Mouse (Mus musculus) left cerebral cortex, adult 8-10 months (tissue): ENCODE measurements around the gene Cenpf. TPM values are rescaled to one million over a fixed set of nuclear protein-coding genes. Genes with fewer than 3 reads are reported as not detected.
"Not testable (repeated sequence)": the region's sequence is repeated elsewhere in the genome, so short reads cannot be mapped to it uniquely, and the experiment has no call there.

Experiments used
- DNase-seq, 2 experiments: peaks; one replicate each; pipeline ENCODE4 v3.0.0; 2022; ENCODE audit warnings: low spot score in 2 of 2
- total RNA-seq, 4 experiments: library from RNA; stranded (reverse); gene quantifications; 2 replicates each; pipeline ENCODE4 v1.2.4; 2022

Gene Cenpf
- total RNA-seq, 4 experiments from 2014 or later: 0.40 to 1.0 (median 0.46) TPM

DNA sequence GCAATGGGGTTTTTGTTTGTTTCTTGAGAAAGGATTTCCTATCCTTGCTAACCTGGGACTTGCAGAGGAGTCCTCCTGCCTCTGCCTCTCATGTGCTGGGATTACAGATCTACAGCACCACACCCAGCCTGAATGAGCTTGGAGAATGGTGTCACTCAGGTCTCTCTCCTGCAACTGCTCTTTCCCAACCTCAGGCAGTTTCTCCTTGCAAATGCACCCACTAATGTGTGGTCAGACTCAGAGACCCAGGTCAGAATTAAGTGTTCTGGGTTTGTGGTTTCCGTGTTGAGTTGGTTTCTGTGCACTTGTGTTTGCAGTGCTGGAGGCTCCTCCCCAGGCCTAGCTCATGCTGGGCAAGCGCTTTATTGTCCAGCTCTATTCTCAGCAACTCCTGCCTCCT lies 6.5 kb upstream of the Cenpf start:
- DNase-seq: no peak

DNA sequence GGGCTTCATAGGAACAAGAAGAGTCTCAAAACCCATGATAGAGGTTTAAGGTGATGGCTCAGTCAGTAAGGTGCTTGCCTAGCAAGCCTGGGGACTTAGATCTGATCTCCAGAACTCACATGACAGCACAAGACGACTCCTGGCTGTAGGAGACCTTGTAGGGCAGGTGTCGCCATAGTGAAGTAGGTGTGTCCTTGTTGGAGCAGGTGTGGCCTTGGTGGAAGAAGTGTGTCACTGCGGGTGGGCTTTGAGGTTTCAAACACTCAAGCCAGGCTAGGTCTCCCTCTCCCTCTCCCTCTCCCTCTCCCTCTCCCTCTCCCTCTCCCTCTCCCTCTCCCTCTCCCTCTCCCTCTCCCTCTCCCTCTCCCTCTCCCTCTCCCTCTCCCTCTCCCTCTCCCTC lies 4.6 kb upstream of the Cenpf start:
- not testable (repeated sequence) for DNase-seq

DNA sequence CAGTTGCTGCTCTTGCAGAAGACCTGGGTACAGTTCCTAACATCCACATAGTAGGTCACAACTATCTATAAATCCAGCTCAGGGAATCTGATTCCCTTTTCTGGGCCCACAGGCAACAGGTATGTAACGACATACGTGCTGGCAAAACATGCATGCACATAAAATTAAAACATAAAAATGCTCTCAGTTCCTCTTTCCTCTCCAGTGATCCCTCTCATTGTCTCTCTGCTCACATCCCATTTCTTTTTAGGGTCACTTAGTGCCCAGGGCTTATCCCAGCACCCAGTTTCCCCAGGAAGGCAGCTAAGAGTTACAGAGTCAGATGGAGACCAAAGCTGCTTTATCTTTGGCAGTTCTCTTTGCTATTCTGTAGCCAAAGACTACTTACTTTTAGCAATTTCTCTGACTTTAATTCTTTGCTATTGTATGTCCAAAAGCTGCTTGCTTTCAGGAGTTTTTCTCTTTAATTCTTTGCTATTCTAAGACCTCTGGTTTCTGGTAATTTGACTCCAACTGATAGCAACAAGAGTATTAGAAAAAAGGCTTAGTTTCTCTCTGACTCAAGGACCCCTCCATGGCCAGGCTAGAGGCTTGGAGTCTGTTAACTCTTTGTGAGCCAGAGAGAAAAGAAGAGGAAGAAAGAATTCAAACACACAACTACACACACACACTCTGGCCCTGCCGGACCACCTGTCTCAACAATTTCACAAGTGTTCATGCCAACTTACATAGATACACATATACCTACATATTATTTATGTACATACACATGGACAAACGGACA lies 1.4 kb upstream of the Cenpf start:
- no peak for DNase-seq

DNA sequence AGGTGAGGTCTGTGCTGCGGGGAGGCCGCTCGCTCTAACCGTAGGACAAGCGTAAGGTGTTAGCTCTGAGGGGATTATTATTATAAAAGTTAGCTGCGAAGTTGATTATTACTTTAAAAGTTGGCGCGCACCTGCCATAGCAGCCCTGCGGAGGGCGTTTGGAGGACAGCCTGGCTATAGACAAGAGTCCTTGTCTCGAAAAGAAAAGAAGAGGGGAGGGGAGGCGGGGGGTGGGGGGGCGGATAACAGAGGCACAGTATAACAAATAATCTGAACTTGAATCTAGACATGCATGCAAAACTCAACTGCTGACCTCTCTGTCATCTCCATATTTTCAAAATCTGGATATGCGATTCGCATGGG lies 483 bp upstream of the Cenpf start:
- no peak for DNase-seq

DNA sequence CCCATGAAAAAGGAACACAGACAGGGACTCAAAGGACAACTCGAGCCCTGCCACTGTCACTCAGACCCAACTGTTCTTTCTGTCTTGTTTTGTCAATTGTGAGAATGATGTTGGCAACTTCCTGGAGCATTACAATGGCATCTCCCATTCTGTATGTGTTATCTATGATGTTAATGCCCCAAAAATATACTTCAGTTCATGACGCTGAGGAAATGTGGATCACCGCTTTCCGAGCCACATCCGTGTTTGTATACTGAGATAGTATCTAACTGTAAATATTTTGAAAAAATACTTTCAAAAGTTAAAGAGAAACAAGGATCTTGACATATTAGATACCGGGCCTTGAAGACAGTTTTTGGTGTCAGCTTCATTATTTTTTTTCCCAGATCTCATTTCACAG lies 1.9 kb downstream of the Cenpf start:
- DNase-seq: no peak

DNA sequence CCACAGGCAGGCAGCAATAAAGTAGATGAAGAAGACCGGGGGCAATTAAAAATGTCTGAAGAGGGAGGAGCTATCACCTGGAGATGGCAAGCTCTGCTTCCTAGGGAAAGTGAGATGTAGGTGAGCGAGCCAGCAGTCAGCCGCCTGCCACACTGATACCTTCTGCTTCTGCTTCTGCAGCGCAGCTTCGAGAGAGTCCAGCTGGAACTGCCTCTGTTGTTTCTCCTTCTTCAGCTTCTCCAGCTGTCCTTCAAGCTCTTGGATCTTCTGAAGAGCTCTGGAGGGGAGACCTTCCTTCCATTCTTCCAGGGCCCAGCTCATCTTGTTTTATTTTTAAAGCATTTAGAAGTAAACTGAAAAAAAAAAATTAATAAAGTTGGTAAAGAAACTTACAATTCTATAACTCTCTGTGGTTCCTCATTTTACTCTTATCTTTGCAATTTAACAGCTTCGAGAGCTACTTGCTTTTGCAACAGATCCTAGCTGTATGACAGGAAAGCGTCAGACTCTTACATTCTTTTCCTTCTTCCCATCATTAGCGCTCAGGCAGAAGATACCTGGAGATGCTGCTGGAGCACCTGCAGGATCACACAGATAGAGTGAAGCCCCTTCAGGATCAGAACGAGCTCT lies 3.0 kb downstream of the Cenpf start:
- DNase-seq: no peak

DNA sequence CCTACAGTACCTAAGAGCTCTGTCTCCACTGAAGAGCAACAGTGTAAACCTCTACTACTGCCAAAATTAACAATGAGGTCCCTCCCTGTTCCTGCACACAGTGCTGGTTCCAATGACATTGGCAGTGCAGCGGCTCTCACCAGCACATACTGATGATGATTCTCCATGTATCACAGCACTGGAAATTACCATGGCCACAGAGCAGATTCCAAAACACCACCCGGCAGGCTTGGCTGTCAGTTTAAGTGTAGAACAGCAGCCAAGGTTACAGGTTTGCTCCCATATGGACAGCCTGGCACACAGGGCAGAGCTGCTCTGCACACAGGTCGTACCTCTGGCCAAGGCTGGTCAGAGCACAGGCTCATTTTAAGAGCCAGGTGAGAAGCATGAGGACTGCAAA lies 8.3 kb downstream of the Cenpf start:
- no peak for DNase-seq

DNA sequence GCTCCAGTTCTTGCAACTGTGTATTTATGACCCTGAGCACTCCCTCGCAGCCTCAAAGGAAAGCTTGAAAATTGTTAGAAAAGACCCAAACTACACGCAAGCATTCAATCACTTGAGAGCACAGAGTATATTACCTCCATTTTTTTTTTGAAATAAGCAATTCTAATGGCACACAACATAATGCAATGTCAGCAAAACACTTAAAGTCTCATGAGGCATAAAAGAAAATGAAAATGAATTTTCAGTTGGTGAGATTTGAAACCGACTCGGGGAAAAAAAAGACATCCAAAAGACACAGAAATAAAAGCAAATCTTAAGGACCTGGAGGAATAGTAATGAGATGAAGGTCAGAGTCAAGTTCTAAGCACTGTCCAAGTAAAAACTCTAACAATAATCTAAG lies 11.9 kb downstream of the Cenpf start:
- DNase-seq: no peak

DNA sequence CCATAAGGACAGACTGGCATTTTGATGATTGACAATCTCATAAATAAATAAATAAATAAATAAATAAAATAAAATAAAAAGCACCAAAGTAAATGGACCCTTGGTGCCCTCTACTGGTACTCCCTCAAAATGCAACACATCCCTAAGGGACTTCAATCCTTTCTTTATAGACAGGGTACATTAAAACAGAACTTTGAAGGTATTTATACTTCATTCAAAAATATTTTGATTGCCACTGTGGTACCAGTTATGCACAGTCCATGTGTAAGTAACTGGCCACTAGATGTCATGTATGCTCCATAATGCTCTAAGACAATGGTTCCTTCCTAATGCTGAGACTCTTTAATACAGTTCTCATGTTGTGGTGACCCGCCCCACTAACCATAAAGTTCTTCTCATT lies 12.5 kb downstream of the Cenpf start:
- no peak for DNase-seq

DNA sequence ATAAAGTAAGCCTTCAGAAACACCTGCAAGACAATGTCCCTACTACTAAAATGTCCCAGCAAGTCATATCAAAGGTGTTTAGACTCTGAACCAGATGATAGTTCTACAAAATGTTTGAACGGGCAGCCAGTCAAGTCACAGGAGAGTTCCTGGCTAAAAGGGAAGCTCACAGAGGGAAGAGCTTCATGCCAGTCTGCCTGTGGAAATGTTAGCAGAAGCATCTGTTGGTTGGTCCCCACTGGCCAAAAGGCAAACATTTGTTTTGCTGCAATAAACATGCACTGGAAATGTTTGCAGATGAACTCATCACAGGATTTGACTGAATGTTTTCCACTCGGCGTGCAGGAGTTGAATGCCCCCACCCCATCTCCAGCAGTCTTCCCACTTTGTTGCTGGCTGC lies 21.9 kb downstream of the Cenpf start:
- DNase-seq: no peak

DNA sequence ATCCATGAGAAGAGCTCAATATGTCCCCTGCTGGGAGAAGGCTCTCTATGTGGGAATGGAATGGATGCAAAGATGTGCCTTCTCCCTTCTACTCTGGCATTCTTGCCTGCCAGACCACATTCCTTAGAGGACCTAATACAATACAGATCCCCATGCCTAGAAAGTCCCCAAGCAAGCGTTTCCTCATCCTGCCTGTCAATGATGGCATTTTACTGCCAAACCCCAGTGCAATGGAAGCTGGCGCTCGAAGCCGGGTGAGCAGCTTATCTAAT lies 23.1 kb downstream of the Cenpf start:
- no peak for DNase-seq

DNA sequence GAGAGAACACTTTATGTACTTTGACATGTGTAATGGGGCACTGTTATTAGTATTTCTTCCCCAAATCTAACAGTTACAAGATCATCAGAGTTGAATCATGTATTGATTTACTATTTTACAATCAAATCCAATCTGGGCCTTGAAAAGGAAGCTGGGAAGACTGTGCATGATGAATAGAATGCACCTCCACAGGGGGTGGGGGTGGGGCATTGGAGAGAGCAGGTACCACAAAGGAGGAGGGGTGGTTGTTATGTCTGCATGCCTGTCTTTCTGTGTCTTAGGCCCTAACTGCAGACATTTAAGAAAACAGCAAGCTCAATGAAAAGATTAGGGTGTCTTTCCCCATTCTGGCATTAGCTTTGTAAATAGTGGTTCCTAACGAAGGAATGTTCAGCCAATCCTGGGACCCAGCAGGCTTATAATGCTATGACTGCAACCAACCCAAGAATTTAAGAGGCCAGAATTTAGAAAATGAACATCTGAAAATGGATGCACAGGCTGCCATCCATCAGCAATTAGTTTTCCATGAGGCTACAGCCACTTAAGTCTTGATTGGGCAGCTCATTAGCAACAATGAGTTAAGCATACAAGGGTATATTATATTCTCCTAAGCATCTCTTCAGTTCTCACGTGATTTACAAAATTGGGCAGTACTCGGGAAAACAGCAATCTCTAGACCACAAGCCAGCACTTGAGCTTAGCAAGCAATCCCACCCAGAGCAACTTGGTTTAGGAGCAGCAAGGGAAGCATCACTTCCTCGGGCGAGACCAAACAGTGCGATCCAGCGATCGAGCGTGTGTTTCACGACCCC lies 23.6 kb downstream of the Cenpf start:
- no peak for DNase-seq

DNA sequence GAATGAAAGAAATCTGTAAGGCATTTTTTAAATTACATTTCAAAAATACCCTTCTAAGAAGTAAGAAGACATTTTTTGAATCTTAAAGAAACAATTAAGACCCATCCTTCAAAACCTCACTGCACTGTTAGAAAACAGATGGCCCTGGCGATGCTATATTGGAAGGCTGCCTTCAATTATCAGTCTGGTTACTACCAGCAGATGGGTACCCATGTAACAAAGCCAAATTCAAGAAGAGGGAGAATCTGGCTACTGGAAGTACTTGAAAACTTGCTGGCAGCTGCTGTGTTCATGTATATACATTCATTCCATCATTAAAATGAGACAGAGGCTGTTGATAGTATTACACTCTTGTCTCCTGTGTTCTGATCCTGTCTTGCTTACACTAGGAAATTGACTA lies 24.4 kb downstream of the Cenpf start:
- peak in 1 of 2 experiments; percentile 25 for DNase-seq

DNA sequence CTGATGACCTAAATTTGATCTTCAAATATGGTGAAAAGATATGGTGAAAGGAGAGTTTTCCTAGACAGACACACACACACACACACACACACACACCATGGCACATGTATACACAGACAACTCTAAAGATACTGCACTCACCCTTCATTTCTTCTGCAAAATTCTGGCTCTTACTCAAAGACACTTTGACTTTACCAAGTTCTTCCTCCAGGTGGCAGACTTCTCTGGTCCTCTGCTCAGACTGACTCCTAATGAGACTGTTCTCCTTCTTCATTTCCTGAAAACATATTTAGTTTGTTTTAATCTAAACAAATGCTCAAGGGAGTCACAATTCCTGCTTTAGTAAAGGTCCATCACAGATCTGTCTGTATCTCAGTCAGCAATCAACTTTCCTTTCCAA lies 26.0 kb downstream of the Cenpf start:
- DNase-seq: no peak

DNA sequence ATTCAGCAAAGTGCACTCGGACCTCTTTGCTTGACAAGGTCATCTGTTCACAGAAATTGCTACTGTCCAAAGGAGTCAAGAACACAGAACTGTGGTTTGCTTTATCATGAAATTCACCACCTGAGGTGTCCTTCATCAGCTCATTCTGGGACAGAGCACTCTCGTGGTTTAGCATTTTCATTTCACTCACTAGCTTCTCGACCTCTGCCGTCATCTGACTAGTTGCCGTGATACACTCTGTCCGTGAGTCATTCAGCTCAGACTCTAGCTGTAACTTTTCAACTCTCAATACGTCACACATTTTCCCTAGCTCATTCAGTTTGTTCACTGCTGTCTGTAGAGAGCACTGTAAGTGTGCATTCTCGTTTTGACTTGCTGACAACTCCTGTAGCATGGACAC lies 30.5 kb downstream of the Cenpf start:
- no peak for DNase-seq

DNA sequence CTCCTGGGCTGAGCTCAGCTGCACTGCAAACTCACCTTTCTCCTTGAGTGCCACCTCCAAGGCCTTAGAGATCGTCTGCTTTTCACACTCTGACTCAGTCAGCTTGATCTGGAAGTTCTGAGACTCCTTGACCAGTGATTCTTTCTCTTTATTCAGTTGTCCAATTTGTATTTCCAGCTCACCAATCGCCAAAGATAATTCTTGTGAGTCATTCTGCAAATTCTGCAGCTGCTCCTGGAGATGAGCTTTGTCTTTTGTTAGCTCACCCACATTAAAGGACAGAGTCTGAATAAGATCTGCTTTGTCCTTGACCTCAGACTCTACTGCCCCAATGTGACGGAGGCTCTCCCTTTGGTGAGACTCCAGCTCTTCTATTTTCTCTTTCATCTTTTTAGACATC lies 34.1 kb downstream of the Cenpf start:
- DNase-seq: no peak

DNA sequence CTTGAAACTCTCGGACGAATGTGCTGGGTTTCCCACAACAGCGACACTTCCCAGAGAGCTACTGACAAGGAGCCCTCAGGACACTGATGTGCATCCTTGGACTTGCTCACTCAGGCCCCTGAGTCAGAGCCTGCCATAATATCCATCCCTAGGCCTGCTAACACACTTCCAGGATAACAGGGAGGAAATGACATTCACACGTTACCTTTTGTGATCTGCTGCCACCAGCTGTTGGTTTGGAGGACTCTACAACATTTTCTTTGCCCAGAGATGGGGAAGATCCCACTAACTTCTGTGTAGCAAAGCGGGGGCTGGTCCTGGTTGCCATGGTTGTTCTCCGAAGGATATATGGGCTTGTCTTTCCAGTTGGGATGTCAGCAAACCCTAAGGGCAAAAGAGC lies 41.3 kb downstream of the Cenpf start:
- no peak for DNase-seq

DNA sequence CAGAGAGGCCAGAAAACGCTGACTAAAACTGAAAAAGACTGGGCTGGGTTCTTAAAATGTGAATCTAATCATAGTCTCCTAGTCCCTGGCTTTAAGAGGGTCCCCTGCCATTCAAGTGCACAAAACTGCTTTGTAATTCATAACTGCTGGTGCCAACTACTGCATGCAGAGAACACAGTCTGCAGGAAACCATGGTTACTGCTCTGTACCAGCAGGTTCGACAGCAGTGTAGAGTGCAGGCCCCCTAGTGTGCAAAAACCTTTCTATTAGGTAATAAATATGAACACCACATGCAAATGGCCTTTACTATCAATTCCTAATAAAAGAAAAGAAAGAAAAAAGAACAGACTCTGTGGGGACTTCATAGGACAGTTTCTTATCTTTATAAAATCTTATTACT lies 42.5 kb downstream of the Cenpf start:
- no peak for DNase-seq

DNA sequence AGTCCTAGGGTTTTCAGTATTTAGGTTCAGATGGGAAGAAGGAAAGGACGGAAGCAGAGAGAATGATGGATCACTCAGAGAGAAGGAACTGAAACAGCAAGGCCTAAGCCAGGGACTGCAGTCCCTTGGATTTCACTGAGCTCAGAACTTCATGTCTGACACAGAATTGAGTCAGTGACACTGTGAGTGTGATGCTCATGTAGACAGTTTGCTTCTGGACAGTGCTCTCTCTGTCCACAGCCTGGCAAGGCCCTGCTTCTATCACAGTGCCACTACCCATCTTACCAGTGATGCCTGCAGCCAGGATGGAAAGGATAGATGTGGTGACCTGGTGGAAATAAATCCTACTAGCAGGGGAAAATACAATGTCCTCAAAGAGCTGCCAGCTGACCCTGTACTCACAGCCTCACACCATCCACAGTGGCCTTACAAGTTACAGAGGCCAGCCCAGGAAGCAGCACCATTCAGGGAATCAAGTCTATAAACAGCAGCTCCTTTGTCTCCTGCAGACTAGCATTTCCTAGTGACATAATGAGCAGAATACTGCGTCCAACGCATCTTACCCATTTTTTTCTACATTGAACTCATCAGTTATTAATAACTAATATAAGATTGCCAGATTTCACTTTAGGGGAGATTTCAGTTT lies 43.1 kb downstream of the Cenpf start:
- no peak for DNase-seq

DNA sequence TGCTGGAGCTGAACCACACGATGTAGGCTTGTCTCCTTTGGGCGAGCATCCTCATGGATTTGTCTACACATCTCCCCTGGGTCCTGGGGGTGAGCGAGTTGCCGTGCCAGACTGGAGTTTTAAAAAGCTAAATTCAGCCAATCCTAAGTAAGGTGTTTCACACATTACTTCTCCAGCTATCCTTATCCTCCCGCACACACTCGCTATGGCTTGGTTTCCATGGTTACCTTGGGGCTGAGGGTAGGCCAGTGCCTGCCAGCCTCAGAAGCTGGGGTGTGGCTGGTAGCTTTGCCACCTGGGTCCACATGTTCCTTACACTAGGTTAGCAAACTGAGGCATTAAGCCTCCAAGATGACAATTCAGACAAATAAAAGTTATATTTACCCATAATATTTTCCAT lies 48.3 kb downstream of the Cenpf start:
- DNase-seq: no peak

DNA sequence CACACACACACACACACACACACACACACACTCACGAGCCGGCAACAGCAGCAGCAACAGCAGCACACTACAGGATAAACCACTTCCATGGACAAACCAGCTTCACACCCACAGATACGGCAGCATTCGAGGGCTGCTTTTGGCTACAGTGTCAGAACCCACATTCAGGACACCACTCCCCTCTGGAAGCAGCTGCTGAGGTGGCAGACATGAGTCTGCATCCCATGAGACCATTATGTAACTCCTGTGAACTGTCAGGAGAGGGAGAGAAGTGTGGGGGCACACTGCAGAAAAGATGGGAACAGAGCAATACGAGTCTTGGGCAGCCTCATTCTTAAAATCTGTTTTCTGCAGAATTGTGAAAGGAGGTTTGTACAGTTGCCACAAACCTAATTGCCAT lies 54.1 kb downstream of the Cenpf start:
- DNase-seq: peak in 1 of 2 experiments; percentile 34
